Mouse (Mus musculus): ENCODE measurements around the gene Eps8l2. TPM values are rescaled to one million over a fixed set of nuclear protein-coding genes. Genes with fewer than 3 reads are reported as not detected.

Eps8l2 gene
- polyA plus RNA-seq (2015; fragmentation: Nextera tagmentation; extraction: Ambion mirVana), result 4.6 and 5.3 TPM in 2 replicates

GRCm38 (mm10) chr7:141338576-141339131, at the start of gene Eps8l2:
Gene Eps8l2, plus strand, starts transcription at chr7:141338880.

GRCm38 (mm10) chr7:141291921-141292582, 46.6 kb upstream of the Eps8l2 start, which contains the start of gene Drd4:
Gene Drd4, plus strand, starts transcription at chr7:141292006.

GRCm38 (mm10) chr7:141327469-141328372, 11.0 kb upstream of the Eps8l2 start, which contains the start of the genes Deaf1 and Tmem80:
Gene Deaf1, minus strand, starts transcription at chr7:141327690.
Gene Tmem80, plus strand, starts transcription at chr7:141327739.

GRCm38 (mm10) chr7:141391625-141392551, 53.2 kb downstream of the Eps8l2 start, which contains the start of gene Taldo1:
Gene Taldo1, plus strand, starts transcription at chr7:141392199.

Other genes starting within 250 kb of the Eps8l2 start
- gene Sigirr, start 238.3 kb upstream of the Eps8l2 start, polyA plus RNA-seq (2015; fragmentation: Nextera tagmentation; extraction: Ambion mirVana), result 2.7 and 4.5 TPM in 2 replicates
- 0.66 and 1.0 TPM in 2 replicates for gene Ano9, start 221.1 kb upstream of the Eps8l2 start, polyA plus RNA-seq (2015; fragmentation: Nextera tagmentation; extraction: Ambion mirVana)
- gene Ptdss2, start 216.5 kb upstream of the Eps8l2 start, polyA plus RNA-seq (2015; fragmentation: Nextera tagmentation; extraction: Ambion mirVana), result 40.8 and 60.7 TPM in 2 replicates
- 184 and 236 TPM in 2 replicates for gene Rnh1, start 166.0 kb upstream of the Eps8l2 start, polyA plus RNA-seq (2015; fragmentation: Nextera tagmentation; extraction: Ambion mirVana)
- 75.5 and 78.9 TPM in 2 replicates for gene Hras, start 144.9 kb upstream of the Eps8l2 start, polyA plus RNA-seq (2015; fragmentation: Nextera tagmentation; extraction: Ambion mirVana)
- 3.9 and 6.0 TPM in 2 replicates for gene Lrrc56, start 144.7 kb upstream of the Eps8l2 start, polyA plus RNA-seq (2015; fragmentation: Nextera tagmentation; extraction: Ambion mirVana)
- gene Lmntd2, start 124.8 kb upstream of the Eps8l2 start, polyA plus RNA-seq (2015; fragmentation: Nextera tagmentation; extraction: Ambion mirVana), result 0.32 and 1.2 TPM in 2 replicates
- gene Rassf7, start 123.0 kb upstream of the Eps8l2 start, polyA plus RNA-seq (2015; fragmentation: Nextera tagmentation; extraction: Ambion mirVana), result 16.4 and 24.5 TPM in 2 replicates
- 17.0 and 25.2 TPM in 2 replicates for gene Phrf1, start 110.1 kb upstream of the Eps8l2 start, polyA plus RNA-seq (2015; fragmentation: Nextera tagmentation; extraction: Ambion mirVana)
- 17.1 and 28.5 TPM in 2 replicates for gene Irf7, start 72.4 kb upstream of the Eps8l2 start, polyA plus RNA-seq (2015; fragmentation: Nextera tagmentation; extraction: Ambion mirVana)
- gene Cdhr5, start 62.1 kb upstream of the Eps8l2 start, polyA plus RNA-seq (2015; fragmentation: Nextera tagmentation; extraction: Ambion mirVana), result 3.5 and 5.3 TPM in 2 replicates
- gene Sct, start 59.7 kb upstream of the Eps8l2 start, polyA plus RNA-seq (2015; fragmentation: Nextera tagmentation; extraction: Ambion mirVana), result 9.1 and 10.6 TPM in 2 replicates
- gene Drd4, start 46.9 kb upstream of the Eps8l2 start, polyA plus RNA-seq (2015; fragmentation: Nextera tagmentation; extraction: Ambion mirVana), result 0.19 and 0.25 TPM in 2 replicates
- gene Deaf1, start 11.2 kb upstream of the Eps8l2 start, polyA plus RNA-seq (2015; fragmentation: Nextera tagmentation; extraction: Ambion mirVana), result 57.4 and 71.3 TPM in 2 replicates
- 21.9 and 39.5 TPM in 2 replicates for gene Tmem80, start 11.1 kb upstream of the Eps8l2 start, polyA plus RNA-seq (2015; fragmentation: Nextera tagmentation; extraction: Ambion mirVana)
- 338 and 567 TPM in 2 replicates for gene Taldo1, start 53.3 kb downstream of the Eps8l2 start, polyA plus RNA-seq (2015; fragmentation: Nextera tagmentation; extraction: Ambion mirVana)
- 39.9 and 53.4 TPM in 2 replicates for gene Gatd1, start 75.3 kb downstream of the Eps8l2 start, polyA plus RNA-seq (2015; fragmentation: Nextera tagmentation; extraction: Ambion mirVana)
- 5.0 and 17.0 TPM in 2 replicates for gene Cend1, start 90.6 kb downstream of the Eps8l2 start, polyA plus RNA-seq (2015; fragmentation: Nextera tagmentation; extraction: Ambion mirVana)
- 18.6 and 27.0 TPM in 2 replicates for gene Slc25a22, start 99.0 kb downstream of the Eps8l2 start, polyA plus RNA-seq (2015; fragmentation: Nextera tagmentation; extraction: Ambion mirVana)
- gene Pidd1, start 105.1 kb downstream of the Eps8l2 start, polyA plus RNA-seq (2015; fragmentation: Nextera tagmentation; extraction: Ambion mirVana), result 2.4 and 2.8 TPM in 2 replicates
- 916 and 984 TPM in 2 replicates for gene Rplp2, start 108.5 kb downstream of the Eps8l2 start, polyA plus RNA-seq (2015; fragmentation: Nextera tagmentation; extraction: Ambion mirVana)
- gene Pnpla2, start 116.3 kb downstream of the Eps8l2 start, polyA plus RNA-seq (2015; fragmentation: Nextera tagmentation; extraction: Ambion mirVana), result 37.4 and 82.9 TPM in 2 replicates
- gene Cracr2b, start 122.2 kb downstream of the Eps8l2 start, polyA plus RNA-seq (2015; fragmentation: Nextera tagmentation; extraction: Ambion mirVana), result 13.3 and 17.8 TPM in 2 replicates
- 79.0 and 90.1 TPM in 2 replicates for gene Cd151, start 128.5 kb downstream of the Eps8l2 start, polyA plus RNA-seq (2015; fragmentation: Nextera tagmentation; extraction: Ambion mirVana)
- gene Polr2l, start 136.3 kb downstream of the Eps8l2 start, polyA plus RNA-seq (2015; fragmentation: Nextera tagmentation; extraction: Ambion mirVana), result 63.7 and 105 TPM in 2 replicates
- 141 and 186 TPM in 2 replicates for gene Tspan4, start 136.4 kb downstream of the Eps8l2 start, polyA plus RNA-seq (2015; fragmentation: Nextera tagmentation; extraction: Ambion mirVana)
- 25.0 and 35.0 TPM in 2 replicates for gene Chid1, start 201.0 kb downstream of the Eps8l2 start, polyA plus RNA-seq (2015; fragmentation: Nextera tagmentation; extraction: Ambion mirVana)
- 48.3 and 57.2 TPM in 2 replicates for gene Ap2a2, start 223.3 kb downstream of the Eps8l2 start, polyA plus RNA-seq (2015; fragmentation: Nextera tagmentation; extraction: Ambion mirVana)

Data from adrenal gland, postnatal 0 days (tissue).